Mouse (Mus musculus): ENCODE data around the gene Mogs. TPM values are rescaled to one million over a fixed set of nuclear protein-coding genes. Genes with fewer than 3 reads are reported as not detected.

Mogs gene
- total and polyA plus RNA-seq, 3 experiments = 150 to 209 TPM; not detected in 1

GRCm38 (mm10) chr6:83153485-83153884 lies 38.2 kb downstream of the Mogs start:
- Histone ChIP-seq H3K9me3 (replicated peaks; ENCODE audit: insufficient read depth, low read length) (no peaks in the 10 kb centered on the region), H3K27me3 (ENCODE audit: control insufficient read depth in 1 of 2, insufficient read depth in 2 of 2, low read length in 2 of 2) (no peaks in the 10 kb centered on the region)

GRCm38 (mm10) chr6:83155552-83156238 lies 40.4 kb downstream of the Mogs start:
- Histone ChIP-seq H3K4me1 (ENCODE audit: control insufficient read depth in 1 of 2, insufficient read depth in 2 of 2, low read length in 2 of 2) (peaks cover 2 to 10% of the 10 kb centered on the region in 2 experiments; a peak in 3 of 4 replicates), H3K27ac (ENCODE audit: control insufficient read depth, low read depth, low read length) (no peak overlapping the region), H3K27me3 (ENCODE audit: control insufficient read depth in 1 of 2, insufficient read depth in 2 of 2, low read length in 2 of 2) (no peaks in the 10 kb centered on the region), H3K36me3 (ENCODE audit: control insufficient read depth in 1 of 2, insufficient read depth in 2 of 2, low read length in 2 of 2) (peaks cover 0 to 2% of the 10 kb centered on the region in 2 experiments; a peak in 2 of 4 replicates), H3K4me3 (ENCODE audit: control insufficient read depth in 1 of 2, insufficient read depth in 1 of 2, low read depth in 2 of 2, low read length in 2 of 2) (peak overlapping the region; percentile 78 to 87), H3K9me3 (replicated peaks; ENCODE audit: insufficient read depth, low read length) (no peaks in the 10 kb centered on the region), H3K9ac (ENCODE audit: control insufficient read depth, low read depth, low read length, poor library complexity, severe bottlenecking) (peak overlapping the region; percentile 57), H3K79me2 (ENCODE audit: control insufficient read depth, insufficient read depth, low read length, poor library complexity) (no peaks in the 10 kb centered on the region)
- TF ChIP-seq JUND (IDR thresholded peaks at IDR 0.05; ENCODE audit: low read depth, low read length) = peak; percentile 91; the same call in 1 of the 2 replicates
- no peak for TF ChIP-seq MEF2A (IDR thresholded peaks at IDR 0.05; ENCODE audit: extremely low read depth, insufficient replicate concordance, low read depth, low read length, poor library complexity, severe bottlenecking)
- peak; percentile 44 for DNase-seq (ENCODE audit: low read depth, low spot score)

More at GRCm38 (mm10) chr6:83153485-83153884, 38.2 kb downstream of the Mogs start:
- TF ChIP-seq CTCF (IDR thresholded peaks at IDR 0.05 in 2 of 3, conservative IDR thresholded peaks at IDR 0.05 in 1 of 3; ENCODE audit: control insufficient read depth in 1 of 3, insufficient read depth in 1 of 3, low read depth in 2 of 3, low read length in 3 of 3, poor library complexity in 1 of 3, severe bottlenecking in 1 of 3) (no peak), CHD1 (IDR thresholded peaks at IDR 0.05; ENCODE audit: low read depth, low read length) (no peak), USF2 (IDR thresholded peaks at IDR 0.05; ENCODE audit: borderline replicate concordance in 1 of 2, insufficient read depth in 1 of 2, low read depth in 1 of 2, low read length in 2 of 2) (no peak), TCF12 (IDR thresholded peaks at IDR 0.05; ENCODE audit: low read depth, low read length) (no peak), RCOR1 (IDR thresholded peaks at IDR 0.05; ENCODE audit: low read depth, low read length) (no peak), ZNF384 (IDR thresholded peaks at IDR 0.05; ENCODE audit: low read depth, low read length) (no peak), SMC3 (IDR thresholded peaks at IDR 0.05; ENCODE audit: low read depth, low read length) (no peak), ZMIZ1 (IDR thresholded peaks at IDR 0.05; ENCODE audit: low read depth, low read length) (no peak), EP300 (IDR thresholded peaks at IDR 0.05; ENCODE audit: low read depth in 1 of 2, low read length in 2 of 2) (no peak), JUND (IDR thresholded peaks at IDR 0.05; ENCODE audit: low read depth, low read length) (no peak), POLR2AphosphoS2 (IDR thresholded peaks at IDR 0.05; ENCODE audit: low read length) (no peak), SIN3A (IDR thresholded peaks at IDR 0.05; ENCODE audit: low read length) (no peak), POLR2A (IDR thresholded peaks at IDR 0.05; ENCODE audit: control insufficient read depth in 1 of 2, insufficient read depth in 1 of 2, low read depth in 1 of 2, low read length in 2 of 2, poor library complexity in 1 of 2) (no peak), NELFE (IDR thresholded peaks at IDR 0.05; ENCODE audit: low read depth, low read length) (no peak), POLR2AphosphoS5 (IDR thresholded peaks at IDR 0.05; ENCODE audit: borderline replicate concordance, low read depth, low read length) (no peak), ELF1 (IDR thresholded peaks at IDR 0.05; ENCODE audit: low read depth, low read length) (no peak), ETS1 (IDR thresholded peaks at IDR 0.05; ENCODE audit: low read depth, low read length) (no peak), NRF1 (IDR thresholded peaks at IDR 0.05; ENCODE audit: insufficient read depth, low read depth, low read length, poor library complexity, severe bottlenecking) (no peak)
- no peak overlapping the region for H3K27ac ChIP-seq (ENCODE audit: control insufficient read depth, low read depth, low read length)
- no peaks in the 10 kb centered on the region for H3K36me3 ChIP-seq (ENCODE audit: control insufficient read depth in 1 of 2, insufficient read depth in 2 of 2, low read length in 2 of 2)
- DNase-seq (ENCODE audit: low read depth, low spot score) = no peak
- no peaks in the 10 kb centered on the region for H3K79me2 ChIP-seq (ENCODE audit: control insufficient read depth, insufficient read depth, low read length, poor library complexity)
- no peak overlapping the region for H3K4me3 ChIP-seq (ENCODE audit: control insufficient read depth in 1 of 2, insufficient read depth in 1 of 2, low read depth in 2 of 2, low read length in 2 of 2)
- H3K9ac ChIP-seq (ENCODE audit: control insufficient read depth, low read depth, low read length, poor library complexity, severe bottlenecking) = no peak overlapping the region
- H3K4me1 ChIP-seq (ENCODE audit: control insufficient read depth in 1 of 2, insufficient read depth in 2 of 2, low read length in 2 of 2) = peaks cover 2 to 10% of the 10 kb centered on the region in 2 experiments; a peak in 2 of 4 replicates

All from MEL (cell line).